Mouse (Mus musculus): ENCODE results near the gene Olfr122.

DNA sequence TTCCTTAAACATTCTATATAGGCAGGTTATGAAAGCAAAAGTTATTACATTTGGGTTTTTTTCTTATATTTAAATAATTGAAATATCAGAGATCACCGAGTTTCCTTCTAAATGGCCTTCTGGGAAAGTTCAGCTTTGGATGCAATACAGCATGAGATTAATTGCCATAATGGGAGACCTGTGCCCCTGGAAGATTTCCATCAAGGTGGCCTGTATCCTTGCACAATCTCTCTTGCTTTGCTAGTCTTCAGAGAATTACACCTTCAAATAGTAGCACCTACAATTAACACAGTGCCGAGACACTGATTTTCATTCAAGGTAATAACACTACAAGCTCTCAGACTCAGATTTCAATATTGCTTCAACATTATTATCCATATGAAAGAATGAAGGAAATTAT, 24.8 kb downstream of the Olfr122 start, which contains the start of gene Olfr123:
- TF ChIP-seq CTCF (IDR thresholded peaks at IDR 0.05; ENCODE audit: low read depth, low read length) (no peak), GATA1 (IDR thresholded peaks at IDR 0.05; ENCODE audit: borderline replicate concordance, low read length) (no peak), TAL1 (conservative IDR thresholded peaks at IDR 0.05; ENCODE audit: low read depth, low read length) (no peak), POLR2AphosphoS5 (IDR thresholded peaks at IDR 0.05; ENCODE audit: insufficient replicate concordance, low read depth, low read length) (no peak), GATA2 (IDR thresholded peaks at IDR 0.05; ENCODE audit: borderline replicate concordance, low read depth, low read length) (no peak)

All from G1E (cell line).